Mouse (Mus musculus): ENCODE data around the gene Rbmx2. TPM values are rescaled to one million over a fixed set of nuclear protein-coding genes. Genes with fewer than 3 reads are reported as not detected.

Gene Rbmx2
- total RNA-seq (2021), result 1 to 10 TPM in 1 of 2 experiments, under 1 TPM in 1; 0.87 to 1.1 TPM
- long read RNA-seq, experiment 1, partial matches to known transcripts, result 3 of 4 reads
- long read RNA-seq, experiment 1, other reads (novel, unspliced or antisense), result 0 of 4 reads
- long read RNA-seq, experiment 2, partial matches to known transcripts, result 5 of 7 reads
- long read RNA-seq, experiment 2, other reads (novel, unspliced or antisense), result 0 of 7 reads

GRCm38 (mm10) chrX:48694864-48695371, at the start of gene Rbmx2:
Rbmx2 (plus strand) TSS chrX:48695004.
- DNase-seq, result peak; percentile 80 to 81
- intact Hi-C loops (cut with DNase I), result no loop called here

- DNase-seq, result no peak
- intact Hi-C loops (cut with DNase I), result no loop called here
Observed at GRCm38 (mm10) chrX:48666807-48667206, 28.0 kb upstream of the Rbmx2 start.

- intact Hi-C loops (cut with DNase I), result no loop called here
- no peak for DNase-seq
Observed at GRCm38 (mm10) chrX:48669588-48669987, 25.2 kb upstream of the Rbmx2 start.

GRCm38 (mm10) chrX:48671714-48672113, 23.1 kb upstream of the Rbmx2 start:
- intact Hi-C loops (cut with DNase I), result no loop called here
- DNase-seq, result no peak

- DNase-seq, result no peak
- intact Hi-C loops (cut with DNase I), result no loop called here
Observed at GRCm38 (mm10) chrX:48674171-48674570, 20.6 kb upstream of the Rbmx2 start, which contains the start of gene Gpr119. Gpr119 (minus strand) TSS chrX:48674478.

GRCm38 (mm10) chrX:48683451-48683850, 11.4 kb upstream of the Rbmx2 start:
- intact Hi-C loops (cut with DNase I), result loop anchor here (10.0 kb wide), 1 partner anchor 621 kb away; no protein-coding TSS in a partner anchor
- DNase-seq, result peak in 1 of 2 experiments; percentile 15

GRCm38 (mm10) chrX:48683857-48684256, 10.9 kb upstream of the Rbmx2 start:
- DNase-seq, result no peak
- intact Hi-C loops (cut with DNase I), result loop anchor here (10.0 kb wide), 1 partner anchor 621 kb away; no protein-coding TSS in a partner anchor

DNA sequence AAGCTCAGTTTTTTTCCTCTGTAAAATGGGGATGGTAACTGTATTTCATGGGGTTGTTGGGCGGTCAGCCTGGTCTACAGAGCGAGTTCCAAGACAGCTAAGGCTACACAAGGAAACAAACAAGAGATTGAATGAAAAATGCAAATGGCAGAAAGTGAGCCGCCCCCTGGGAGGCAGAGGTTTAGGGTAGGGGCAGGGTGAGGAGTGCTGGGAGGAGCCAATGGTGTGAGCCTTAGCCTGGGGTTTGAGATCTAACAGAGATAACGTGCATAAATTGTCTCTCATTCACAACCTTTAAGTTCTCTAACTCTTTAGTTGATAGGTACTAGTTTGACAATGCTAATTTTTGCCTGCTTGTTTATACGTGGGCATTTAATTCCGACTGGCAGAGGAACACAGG, 344 bp upstream of the Rbmx2 start:
- no peak for DNase-seq
- intact Hi-C loops (cut with DNase I), result no loop called here

DNA sequence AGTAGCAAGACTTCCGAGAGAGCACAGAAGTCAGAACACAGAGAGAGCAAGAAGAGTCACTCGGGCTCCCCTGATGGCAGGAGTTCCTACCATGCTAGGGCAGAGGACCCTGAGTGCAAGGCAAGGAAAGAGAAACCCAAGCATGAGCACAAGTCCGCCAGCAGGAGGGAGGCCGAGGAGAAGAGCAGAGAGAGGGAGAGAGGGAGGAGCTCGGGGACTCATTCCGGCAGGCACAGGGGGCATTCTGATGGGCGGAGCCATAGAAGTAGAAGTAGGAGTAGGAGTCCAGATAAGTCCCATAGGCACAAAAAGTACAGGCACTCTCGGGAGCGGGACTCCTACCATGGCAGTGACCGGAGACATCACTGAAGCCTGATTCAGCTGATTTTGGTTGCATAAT, 14.9 kb downstream of the Rbmx2 start:
- intact Hi-C loops (cut with DNase I), result no loop called here
- DNase-seq, result no peak

GRCm38 (mm10) chrX:48712846-48713245, 18.0 kb downstream of the Rbmx2 start:
- DNase-seq, result no peak
- intact Hi-C loops (cut with DNase I), result no loop called here

DNA sequence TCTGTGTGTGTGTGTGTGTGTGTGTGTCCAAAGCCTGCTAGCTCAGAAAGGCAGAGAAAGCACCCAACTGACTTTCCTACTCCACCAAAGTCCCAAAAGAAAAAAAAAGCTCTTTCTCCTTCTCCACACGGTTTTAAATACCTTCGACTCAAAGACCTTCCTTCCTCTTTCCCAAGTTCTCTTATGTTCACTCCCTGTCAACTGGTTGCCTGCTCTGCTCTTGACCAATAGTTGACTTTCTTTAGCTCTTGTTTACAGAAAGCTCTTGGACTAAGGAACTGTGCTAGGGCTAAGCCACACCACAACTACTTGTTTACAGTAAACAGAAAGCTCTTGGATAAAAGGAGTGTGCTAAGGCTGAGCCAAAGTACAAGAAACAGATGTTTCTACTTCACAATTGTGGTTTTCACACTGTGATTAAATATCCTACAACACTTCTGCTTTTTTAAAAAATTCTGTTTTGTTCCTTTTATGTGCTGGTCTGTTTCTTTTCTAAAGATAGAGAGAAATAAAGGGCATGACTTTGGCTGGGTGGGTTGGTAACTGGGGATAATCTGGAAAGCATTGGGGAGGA, 60.0 kb downstream of the Rbmx2 start:
- intact Hi-C loops (cut with DNase I), result no loop called here

More for the DNA sequence above, 60.0 kb downstream of the Rbmx2 start:
- no peak for DNase-seq

Other genes with a start within 250 kb of the Rbmx2 start
- gene Elf4, start 231.9 kb upstream of the Rbmx2 start, total RNA-seq (2021), result 1 to 10 TPM; 1.9 to 2.0 TPM
- 10 to 100 TPM; 39.0 to 44.7 TPM for gene Aifm1, start 181.4 kb upstream of the Rbmx2 start, total RNA-seq (2021)
- not detected for gene Rab33a, start 175.7 kb upstream of the Rbmx2 start, total RNA-seq (2021)
- 1 to 10 TPM; 4.2 to 5.1 TPM for gene Zfp280c, start 100.5 kb upstream of the Rbmx2 start, total RNA-seq (2021)
- 1 to 10 TPM in 1 of 2 experiments, under 1 TPM in 1; 0.99 to 1.4 TPM for gene Slc25a14, start 71.6 kb upstream of the Rbmx2 start, total RNA-seq (2021)
- not detected for gene Gpr119, start 20.5 kb upstream of the Rbmx2 start, total RNA-seq (2021)
- gene Gm595, start 182.7 kb downstream of the Rbmx2 start, total RNA-seq (2021), result not detected

All from gastrocnemius, postnatal 36 days (tissue).